Mouse (Mus musculus) stomach, embryonic 14.5 days (tissue): ENCODE results near the gene 4930430F08Rik. TPM values are rescaled to one million over a fixed set of nuclear protein-coding genes. Genes with fewer than 3 reads are reported as not detected.

Experiments
- ATAC-seq: fragments of 200-750 bp; cut with Nextera tagmentation; 2 replicates; pipeline ENCODE4 v1.8.0; 2017; ENCODE audit warnings: low read depth, moderate TSS enrichment; ENCODE audit not compliant: insufficient number of reproducible peaks, insufficient read depth, low FRiP score
- H3K27ac ChIP-seq: fragments of 300-500 bp; sonication (generic); 2 replicates; pipeline ENCODE4 v1.5.1; 2014; ENCODE audit warnings: mild to moderate bottlenecking, low read length, moderate library complexity, mixed read lengths
- H3K27me3 ChIP-seq: fragments of 300-500 bp; sonication (generic); 2 replicates; pipeline ENCODE4 v1.6.1; 2014; ENCODE audit warnings: low read length, control low read depth, mixed read lengths; ENCODE audit not compliant: control insufficient read depth, insufficient read depth
- H3K36me3 ChIP-seq: fragments of 300-500 bp; sonication (generic); 2 replicates; pipeline ENCODE4 v1.6.1; 2014; ENCODE audit warnings: mild to moderate bottlenecking, control low read depth, low read length, moderate library complexity, mixed read lengths; ENCODE audit not compliant: control insufficient read depth, insufficient read depth
- H3K4me1 ChIP-seq: fragments of 300-500 bp; sonication (generic); 2 replicates; pipeline ENCODE4 v1.6.1; 2014; ENCODE audit warnings: low read length, control low read depth, mixed read lengths; ENCODE audit not compliant: control insufficient read depth, insufficient read depth
- H3K4me2 ChIP-seq: fragments of 300-500 bp; sonication (generic); replicated peaks from 2 replicates; pipeline ENCODE4 v1.6.1; 2014; ENCODE audit warnings: low read depth, low read length, control low read depth
- H3K4me3 ChIP-seq: fragments of 300-500 bp; sonication (generic); 2 replicates; pipeline ENCODE4 v1.5.1; 2014; ENCODE audit warnings: low read depth, low read length, control low read depth
- H3K9ac ChIP-seq: fragments of 300-500 bp; sonication (generic); replicated peaks from 2 replicates; pipeline ENCODE4 v1.6.1; 2014; ENCODE audit warnings: low read depth, mild to moderate bottlenecking, control low read depth, low read length, moderate library complexity, mixed read lengths
- H3K9me3 ChIP-seq: fragments of 300-500 bp; sonication (generic); 2 replicates; pipeline ENCODE4 v1.6.1; 2016; ENCODE audit warnings: low read depth, low read length, control low read depth; ENCODE audit not compliant: control insufficient read depth
- WGBS: fragments of 180-500 bp; shearing (Covaris S2); extraction: QIAGEN DNeasy Blood & Tissue Kit; methylation state at CpG from one replicate; pipeline ENCODE4 v1.1.7; 2014; 5-methylcytosine and 5-hydroxymethylcytosine counted together
- polyA plus RNA-seq: library from polyadenylated mRNA; unstranded; fragments of >200 nt; fragmentation: Nextera tagmentation; extraction: Ambion mirVana; gene quantifications from 2 replicates; pipeline ENCODE4 v1.2.1, GENCODE M21; 2014

Gene 4930430F08Rik
- polyA plus RNA-seq: 8.8 and 9.5 TPM in 2 replicates

GRCm38 (mm10) chr10:100590323-100590722 is at the start of gene 4930430F08Rik, which contains the start of gene 1700017N19Rik:
4930430F08Rik (minus strand) TSS chr10:100590423.
1700017N19Rik (plus strand) TSS chr10:100590484.
- H3K36me3 ChIP-seq: no peaks in the 10 kb centered on the region
- no peaks in the 10 kb centered on the region for H3K27me3 ChIP-seq
- H3K4me2 ChIP-seq: peak within 1 kb of the TSS; percentile 55
- no peak for ATAC-seq
- no peak within 1 kb of the TSS for H3K27ac ChIP-seq
- H3K4me3 ChIP-seq: peak within 1 kb of the TSS; percentile 57
- H3K4me1 ChIP-seq: 0 out of 2 replicates have a peak, but pooled peaks cover 3% of the 10 kb centered on the region
- H3K9ac ChIP-seq: no peak within 1 kb of the TSS
- no peaks in the 10 kb centered on the region for H3K9me3 ChIP-seq
- WGBS: 80% methylated on average over 1 of the region's 1 CpGs

- Histone ChIP-seq H3K9ac (no peak overlapping the region), H3K9me3 (no peaks in the 10 kb centered on the region), H3K4me2 (peak overlapping the region; percentile 29; the same call in 1 of the 2 replicates), H3K4me3 (no peak overlapping the region), H3K27me3 (no peaks in the 10 kb centered on the region), H3K4me1 (no peaks in the 10 kb centered on the region), H3K27ac (no peak overlapping the region), H3K36me3 (no peaks in the 10 kb centered on the region)
- WGBS: 19% methylated on average over 20 of the region's 20 CpGs
- 0 out of 2 replicates have a peak, but pooled peaks have one; percentile 23 for ATAC-seq
These were observed 39.7 kb upstream of the 4930430F08Rik start for GRCm38 (mm10) chr10:100629762-100630438.

GRCm38 (mm10) chr10:100622494-100622893 is 32.3 kb upstream of the 4930430F08Rik start:
- no peaks in the 10 kb centered on the region for H3K36me3 ChIP-seq
- no peaks in the 10 kb centered on the region for H3K9me3 ChIP-seq
- H3K4me2 ChIP-seq: no peak overlapping the region
- H3K27ac ChIP-seq: no peak overlapping the region
- ATAC-seq: no peak
- no peak overlapping the region for H3K9ac ChIP-seq
- WGBS: 44% methylated on average over 3 of the region's 3 CpGs
- H3K4me3 ChIP-seq: no peak overlapping the region
- H3K27me3 ChIP-seq: no peaks in the 10 kb centered on the region
- H3K4me1 ChIP-seq: no peaks in the 10 kb centered on the region

- Histone ChIP-seq H3K36me3 (no peaks in the 10 kb centered on the region), H3K4me2 (no peak overlapping the region), H3K4me1 (no peaks in the 10 kb centered on the region), H3K4me3 (no peak overlapping the region), H3K27me3 (no peaks in the 10 kb centered on the region), H3K9me3 (no peaks in the 10 kb centered on the region), H3K27ac (no peak overlapping the region), H3K9ac (no peak overlapping the region)
- WGBS: 93% methylated on average over 12 of the region's 12 CpGs
- no peak for ATAC-seq
These were observed 29.8 kb upstream of the 4930430F08Rik start for GRCm38 (mm10) chr10:100620040-100620439.

GRCm38 (mm10) chr10:100619474-100619873 is 29.3 kb upstream of the 4930430F08Rik start:
- 65% methylated on average over 7 of the region's 7 CpGs for WGBS
- Histone ChIP-seq H3K4me1 (no peaks in the 10 kb centered on the region), H3K36me3 (no peaks in the 10 kb centered on the region), H3K9me3 (no peaks in the 10 kb centered on the region), H3K9ac (no peak overlapping the region), H3K4me2 (no peak overlapping the region), H3K27ac (no peak overlapping the region), H3K4me3 (no peak overlapping the region), H3K27me3 (no peaks in the 10 kb centered on the region)
- no peak for ATAC-seq

GRCm38 (mm10) chr10:100617233-100617903 is 27.1 kb upstream of the 4930430F08Rik start:
- Histone ChIP-seq H3K27ac (no peak overlapping the region), H3K4me3 (no peak overlapping the region), H3K9ac (no peak overlapping the region), H3K9me3 (no peaks in the 10 kb centered on the region), H3K36me3 (no peaks in the 10 kb centered on the region), H3K4me2 (no peak overlapping the region), H3K27me3 (no peaks in the 10 kb centered on the region), H3K4me1 (no peaks in the 10 kb centered on the region)
- 80% methylated on average over 6 of the region's 6 CpGs for WGBS
- ATAC-seq: no peak

GRCm38 (mm10) chr10:100604254-100604653 is 14.0 kb upstream of the 4930430F08Rik start:
- no peak overlapping the region for H3K4me2 ChIP-seq
- ATAC-seq: no peak
- no peaks in the 10 kb centered on the region for H3K9me3 ChIP-seq
- no peaks in the 10 kb centered on the region for H3K27me3 ChIP-seq
- WGBS: 53% methylated on average over 2 of the region's 2 CpGs
- no peak overlapping the region for H3K9ac ChIP-seq
- H3K4me3 ChIP-seq: no peak overlapping the region
- no peaks in the 10 kb centered on the region for H3K4me1 ChIP-seq
- no peaks in the 10 kb centered on the region for H3K36me3 ChIP-seq
- no peak overlapping the region for H3K27ac ChIP-seq

GRCm38 (mm10) chr10:100603511-100603910 is 13.3 kb upstream of the 4930430F08Rik start:
- H3K36me3 ChIP-seq: no peaks in the 10 kb centered on the region
- ATAC-seq: no peak
- H3K27me3 ChIP-seq: no peaks in the 10 kb centered on the region
- no peak overlapping the region for H3K4me3 ChIP-seq
- H3K9me3 ChIP-seq: no peaks in the 10 kb centered on the region
- no peak overlapping the region for H3K4me2 ChIP-seq
- H3K4me1 ChIP-seq: no peaks in the 10 kb centered on the region
- WGBS: 88% methylated on average over 9 of the region's 9 CpGs
- no peak overlapping the region for H3K9ac ChIP-seq
- no peak overlapping the region for H3K27ac ChIP-seq
